ENCODE assay signal across 15 mouse cellular contexts in the genomic region with DNA sequence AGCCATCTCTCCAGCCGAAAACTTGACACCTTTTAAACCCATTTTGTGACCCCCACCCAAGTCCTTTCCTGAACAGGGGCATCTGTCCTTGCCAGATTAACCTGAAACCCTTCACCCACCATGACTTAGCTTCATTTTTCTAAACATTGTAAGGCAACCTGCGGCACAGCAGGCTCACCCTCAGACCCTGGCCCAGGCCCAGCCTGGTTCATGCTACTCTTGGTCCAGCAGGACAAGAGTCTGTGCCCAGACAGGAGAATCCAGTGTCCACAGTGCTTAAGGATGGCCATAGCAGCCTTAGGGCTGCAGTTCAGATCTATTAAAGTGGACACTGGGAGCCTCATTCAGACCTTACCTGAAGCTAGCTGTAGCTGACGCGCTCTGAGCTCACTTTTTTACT.
"Had no signal": no experiment of that assay in that cellular context is flagged by ENCODE, and none has a peak within 500 bp of the region (broad histone marks: within the 10 kb centered on the region; RNA-seq: fewer than 3 reads in every experiment).

No protein-coding gene starts in this region.

- H3K4me1 ChIP-seq: neural tube, embryonic 15.5 days; stomach, embryonic 15.5 days had no signal

- DNase-seq: retina, postnatal 1 day; right cerebral cortex, adult 18-20 months; right cerebral cortex, postnatal 14 days; right cerebral cortex, postnatal 25 days; right cerebral cortex, postnatal 4 days; spleen, adult 18-20 months; thymus, adult 18-20 months; thymus, adult 2 months; thymus, postnatal 14 days; thymus, postnatal 25 days; thymus, postnatal 36 days; thymus, postnatal 4 days had no signal

- H3K4me3 ChIP-seq: neural tube, embryonic 15.5 days; stomach, embryonic 15.5 days had no signal

- H3K27ac ChIP-seq: neural tube, embryonic 15.5 days; stomach, embryonic 15.5 days; stomach, postnatal 0 days had no signal
